Mouse (Mus musculus) intestine, embryonic 15.5 days (tissue): ENCODE data around the gene Tmem243. TPM values are rescaled to one million over a fixed set of nuclear protein-coding genes. Genes with fewer than 3 reads are reported as not detected.

ENCODE experiments used
- ATAC-seq: fragments of 200-750 bp; cut with Nextera tagmentation; 2 replicates; pipeline ENCODE4 v1.8.0; 2017; ENCODE audit warnings: moderate TSS enrichment, moderate library complexity
- H3K27ac ChIP-seq: fragments of 300-500 bp; sonication (generic); 2 replicates; pipeline ENCODE4 v1.5.1; 2015; ENCODE audit warnings: mild to moderate bottlenecking, inconsistent platforms
- H3K27me3 ChIP-seq: fragments of 300-500 bp; sonication (generic); replicated peaks from 2 replicates; pipeline ENCODE4 v1.6.1; 2015; ENCODE audit warnings: inconsistent platforms
- H3K36me3 ChIP-seq: fragments of 300-500 bp; sonication (generic); 2 replicates; pipeline ENCODE4 v1.6.1; 2015; ENCODE audit warnings: inconsistent platforms
- H3K4me1 ChIP-seq: fragments of 300-500 bp; sonication (generic); replicated peaks from 2 replicates; pipeline ENCODE4 v1.6.1; 2015; ENCODE audit warnings: inconsistent platforms
- H3K4me2 ChIP-seq: fragments of 300-500 bp; sonication (generic); replicated peaks from 2 replicates; pipeline ENCODE4 v1.6.1; 2015; ENCODE audit warnings: mild to moderate bottlenecking, inconsistent platforms
- H3K4me3 ChIP-seq: fragments of 300-500 bp; sonication (generic); replicated peaks from 2 replicates; pipeline ENCODE4 v1.5.1; 2015; ENCODE audit warnings: inconsistent platforms
- H3K9ac ChIP-seq: fragments of 300-500 bp; sonication (generic); 2 replicates; pipeline ENCODE4 v1.6.1; 2015; ENCODE audit warnings: inconsistent platforms
- H3K9me3 ChIP-seq: fragments of 300-500 bp; sonication (generic); 2 replicates; pipeline ENCODE4 v1.6.1; 2016; ENCODE audit warnings: inconsistent platforms
- WGBS: fragments of 180-500 bp; shearing (Covaris S2); methylation state at CpG from one replicate; pipeline ENCODE4 v1.1.7; 2015; 5-methylcytosine and 5-hydroxymethylcytosine counted together
- polyA plus RNA-seq: library from polyadenylated mRNA; unstranded; fragments of >200 nt; fragmentation: Nextera tagmentation; extraction: Ambion mirVana; gene quantifications from 2 replicates; pipeline ENCODE4 v1.2.1, GENCODE M21; 2015

Gene Tmem243
- 21.9 and 26.6 TPM in 2 replicates for polyA plus RNA-seq

- Histone ChIP-seq H3K27me3 (no peaks in the 10 kb centered on the region), H3K4me1 (0 out of 2 replicates have a peak, but pooled peaks cover 4% of the 10 kb centered on the region), H3K9me3 (no peaks in the 10 kb centered on the region), H3K4me2 (peak within 1 kb of the TSS; percentile 78), H3K4me3 (peak within 1 kb of the TSS; percentile 84), H3K27ac (peak within 1 kb of the TSS; percentile 30; the same call in 1 of the 2 replicates), H3K9ac (peak within 1 kb of the TSS; percentile 65), H3K36me3 (no peaks in the 10 kb centered on the region)
- peak; percentile 97 for ATAC-seq
- WGBS, result under 1% methylated on average over 59 of the region's 59 CpGs
Measured at GRCm38 (mm10) chr5:9100207-9100848, at the start of gene Tmem243. Gene Tmem243 (plus strand): TSS chr5:9100668.

- Histone ChIP-seq H3K36me3 (no peaks in the 10 kb centered on the region), H3K4me2 (no peak overlapping the region), H3K9me3 (no peaks in the 10 kb centered on the region), H3K27me3 (no peaks in the 10 kb centered on the region), H3K27ac (no peak overlapping the region), H3K4me1 (no peaks in the 10 kb centered on the region), H3K9ac (no peak overlapping the region), H3K4me3 (no peak overlapping the region)
- ATAC-seq, result peak; percentile 76
- 20% methylated on average over 3 of the region's 3 CpGs for WGBS
Measured at GRCm38 (mm10) chr5:9056020-9056660, 44.3 kb upstream of the Tmem243 start.

- H3K9me3 ChIP-seq, result no peaks in the 10 kb centered on the region
- peak; percentile 89 for ATAC-seq
- H3K4me1 ChIP-seq, result no peaks in the 10 kb centered on the region
- H3K27ac ChIP-seq, result 0 out of 2 replicates have a peak overlapping the region, but pooled peaks have one; percentile 33
- 70% methylated on average over 5 of the region's 5 CpGs for WGBS
- no peak overlapping the region for H3K4me3 ChIP-seq
- H3K9ac ChIP-seq, result no peak overlapping the region
- H3K27me3 ChIP-seq, result no peaks in the 10 kb centered on the region
- no peak overlapping the region for H3K4me2 ChIP-seq
- no peaks in the 10 kb centered on the region for H3K36me3 ChIP-seq
Measured at GRCm38 (mm10) chr5:9057277-9057879, 43.1 kb upstream of the Tmem243 start.

DNA sequence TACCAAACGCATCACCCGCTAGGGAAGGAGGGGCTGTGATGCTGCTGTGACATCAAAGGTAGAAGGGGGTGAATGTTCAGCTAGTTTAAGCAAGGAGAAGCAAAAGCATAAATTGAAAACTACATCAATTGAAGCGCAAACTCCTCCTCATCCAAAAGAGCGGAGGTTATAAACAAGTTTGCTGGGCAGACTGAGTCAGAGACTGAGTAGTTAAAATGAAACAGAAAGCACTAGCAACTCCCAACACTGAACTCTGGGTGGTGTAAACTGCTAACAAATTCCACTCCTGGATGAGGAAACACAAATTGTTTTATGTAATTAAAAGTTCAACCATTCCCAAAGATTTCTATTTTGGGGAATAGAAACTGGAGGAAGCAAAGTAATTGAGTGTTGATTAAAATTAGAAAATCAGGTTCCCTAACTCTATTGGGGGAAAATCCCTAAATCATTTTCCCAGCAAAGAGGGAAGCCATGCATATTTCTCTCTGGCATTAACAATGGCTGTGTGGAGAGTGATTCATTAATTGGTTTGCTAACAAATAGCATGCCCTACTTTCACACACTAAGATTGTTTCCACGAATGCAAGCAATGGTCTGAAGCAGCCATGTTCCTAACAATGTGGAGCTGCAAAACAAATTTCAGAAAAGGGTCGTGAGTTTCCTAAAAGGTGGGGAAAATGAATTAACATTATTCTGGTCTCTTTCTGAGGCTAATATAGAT, 41.0 kb upstream of the Tmem243 start:
- no peaks in the 10 kb centered on the region for H3K9me3 ChIP-seq
- 70% methylated on average over 6 of the region's 6 CpGs for WGBS
- no peaks in the 10 kb centered on the region for H3K4me1 ChIP-seq
- H3K27me3 ChIP-seq, result no peaks in the 10 kb centered on the region
- no peaks in the 10 kb centered on the region for H3K36me3 ChIP-seq
- no peak overlapping the region for H3K9ac ChIP-seq
- ATAC-seq, result no peak
- H3K4me2 ChIP-seq, result no peak overlapping the region
- H3K4me3 ChIP-seq, result no peak overlapping the region
- H3K27ac ChIP-seq, result no peak overlapping the region

DNA sequence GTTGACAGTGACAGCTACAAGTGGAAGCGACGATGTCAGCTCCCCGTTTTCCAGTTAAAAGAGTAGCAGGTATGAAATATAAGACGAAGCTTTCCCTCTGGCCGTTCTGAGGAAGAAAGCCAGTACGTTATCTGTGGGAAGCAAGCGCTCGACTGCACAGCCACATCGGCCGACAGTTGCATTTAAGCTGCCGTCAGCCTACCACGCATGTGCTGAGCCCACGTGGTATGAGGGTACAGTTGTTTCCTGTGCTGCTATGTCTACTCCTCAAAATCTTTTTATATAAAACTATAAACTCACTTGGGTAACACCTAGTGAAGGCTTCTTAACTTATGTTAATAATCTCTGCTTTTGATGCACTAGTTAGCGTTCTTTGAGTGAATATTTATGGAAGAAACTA, 40.2 kb upstream of the Tmem243 start:
- 90% methylated on average over 14 of the region's 14 CpGs for WGBS
- H3K4me2 ChIP-seq, result no peak overlapping the region
- ATAC-seq, result no peak

DNA sequence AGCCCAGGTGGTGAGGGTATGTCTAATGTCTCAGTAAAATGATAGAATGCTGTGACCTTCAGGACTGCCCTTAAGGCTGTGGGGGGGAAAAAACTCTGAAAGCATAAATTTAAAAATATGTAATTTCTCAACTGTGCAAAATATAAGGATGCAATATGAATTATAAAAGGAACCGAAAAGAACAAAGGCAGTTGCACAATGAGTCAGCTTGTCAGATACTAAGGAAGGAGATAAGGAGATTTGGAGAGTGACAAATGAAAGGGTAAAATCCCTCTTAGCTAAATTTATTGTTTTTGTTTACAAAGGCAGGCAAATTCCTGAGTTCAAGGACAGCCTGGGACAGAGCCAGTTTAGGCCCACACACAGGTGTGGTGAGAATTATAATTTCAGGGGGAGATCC, 36.3 kb upstream of the Tmem243 start:
- no peak overlapping the region for H3K4me3 ChIP-seq
- H3K9me3 ChIP-seq, result no peaks in the 10 kb centered on the region
- no peaks in the 10 kb centered on the region for H3K36me3 ChIP-seq
- H3K27me3 ChIP-seq, result no peaks in the 10 kb centered on the region
- no peak for ATAC-seq
- no peak overlapping the region for H3K27ac ChIP-seq
- 87% methylated on average over 1 of the region's 1 CpGs for WGBS
- H3K9ac ChIP-seq, result no peak overlapping the region
- no peaks in the 10 kb centered on the region for H3K4me1 ChIP-seq
- no peak overlapping the region for H3K4me2 ChIP-seq

More for the DNA sequence above, 40.2 kb upstream of the Tmem243 start:
- H3K27ac ChIP-seq, result no peak overlapping the region
- no peaks in the 10 kb centered on the region for H3K27me3 ChIP-seq
- H3K4me3 ChIP-seq, result no peak overlapping the region
- no peaks in the 10 kb centered on the region for H3K9me3 ChIP-seq
- no peaks in the 10 kb centered on the region for H3K36me3 ChIP-seq
- no peak overlapping the region for H3K9ac ChIP-seq
- no peaks in the 10 kb centered on the region for H3K4me1 ChIP-seq

GRCm38 (mm10) chr5:9068886-9069285, 31.6 kb upstream of the Tmem243 start:
- 46% methylated on average over 2 of the region's 2 CpGs for WGBS
- Histone ChIP-seq H3K36me3 (no peaks in the 10 kb centered on the region), H3K27ac (no peak overlapping the region), H3K4me1 (no peaks in the 10 kb centered on the region), H3K4me3 (no peak overlapping the region), H3K9ac (no peak overlapping the region), H3K27me3 (no peaks in the 10 kb centered on the region), H3K9me3 (no peaks in the 10 kb centered on the region), H3K4me2 (no peak overlapping the region)
- peak; percentile 42 for ATAC-seq

- no peak overlapping the region for H3K4me2 ChIP-seq
Measured at GRCm38 (mm10) chr5:9069599-9070209, 30.8 kb upstream of the Tmem243 start.

GRCm38 (mm10) chr5:9071360-9071759, 29.1 kb upstream of the Tmem243 start:
- no peak for ATAC-seq
- Histone ChIP-seq H3K4me3 (no peak overlapping the region), H3K9me3 (no peaks in the 10 kb centered on the region), H3K4me1 (no peaks in the 10 kb centered on the region), H3K36me3 (no peaks in the 10 kb centered on the region), H3K9ac (no peak overlapping the region), H3K4me2 (no peak overlapping the region), H3K27ac (no peak overlapping the region), H3K27me3 (no peaks in the 10 kb centered on the region)
- WGBS, result 94% methylated on average over 3 of the region's 3 CpGs

More at GRCm38 (mm10) chr5:9069599-9070209, 30.8 kb upstream of the Tmem243 start:
- peak; percentile 88 for ATAC-seq
- no peaks in the 10 kb centered on the region for H3K4me1 ChIP-seq
- H3K27ac ChIP-seq, result no peak overlapping the region
- no peaks in the 10 kb centered on the region for H3K27me3 ChIP-seq
- WGBS, result 33% methylated on average over 6 of the region's 6 CpGs
- no peak overlapping the region for H3K4me3 ChIP-seq
- H3K9me3 ChIP-seq, result no peaks in the 10 kb centered on the region
- H3K36me3 ChIP-seq, result no peaks in the 10 kb centered on the region
- H3K9ac ChIP-seq, result no peak overlapping the region

DNA sequence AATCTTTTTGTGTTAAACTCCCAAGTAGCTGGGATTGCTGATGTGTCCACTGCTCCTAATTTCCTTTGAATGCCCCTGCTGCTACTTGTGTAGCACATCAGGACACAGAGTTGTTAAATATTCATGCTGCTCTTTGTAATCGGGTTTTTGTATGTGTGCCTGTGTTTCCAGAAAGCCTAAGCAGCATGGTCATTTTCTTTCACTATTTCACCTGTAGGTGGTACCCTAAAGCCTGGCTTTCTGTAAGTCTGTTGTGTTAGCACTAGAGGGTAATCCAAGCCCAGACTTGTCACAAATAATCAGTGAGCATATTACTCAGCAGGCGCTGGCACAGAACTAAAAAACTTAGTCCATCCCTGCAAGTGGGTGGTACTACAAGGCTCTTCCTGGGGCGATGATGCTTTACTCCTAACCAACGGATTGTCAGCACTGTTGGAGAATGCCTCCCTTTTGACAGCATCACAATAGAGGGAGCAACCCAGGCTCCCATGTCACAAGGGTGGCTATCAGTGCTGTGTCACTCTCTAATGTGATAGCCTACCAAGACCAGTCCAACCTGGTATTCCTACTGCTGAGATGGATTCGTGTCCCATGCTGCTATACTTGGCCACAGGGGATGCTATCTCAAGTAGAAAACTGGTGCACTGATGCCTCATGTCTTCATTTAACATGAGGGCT, 27.2 kb upstream of the Tmem243 start:
- Histone ChIP-seq H3K4me1 (no peaks in the 10 kb centered on the region), H3K4me2 (no peak overlapping the region), H3K4me3 (no peak overlapping the region), H3K27ac (no peak overlapping the region), H3K9ac (no peak overlapping the region), H3K9me3 (no peaks in the 10 kb centered on the region), H3K36me3 (no peaks in the 10 kb centered on the region), H3K27me3 (no peaks in the 10 kb centered on the region)
- 0 out of 2 replicates have a peak, but pooled peaks have one; percentile 21 for ATAC-seq
- 61% methylated on average over 5 of the region's 5 CpGs for WGBS

GRCm38 (mm10) chr5:9079773-9080501, 20.5 kb upstream of the Tmem243 start:
- Histone ChIP-seq H3K4me3 (no peak overlapping the region), H3K4me1 (no peaks in the 10 kb centered on the region), H3K36me3 (no peaks in the 10 kb centered on the region), H3K9ac (no peak overlapping the region), H3K27me3 (no peaks in the 10 kb centered on the region), H3K27ac (peak overlapping the region; percentile 62), H3K4me2 (no peak overlapping the region), H3K9me3 (no peaks in the 10 kb centered on the region)
- ATAC-seq, result peak; percentile 93
